Mouse (Mus musculus) lung, postnatal 0 days (tissue): ENCODE results near the gene Ddx54.

Experiments used
- CTCF ChIP-seq: IDR thresholded peaks from 2 replicates; pipeline ENCODE4 v1.5.1; 2016; ENCODE audit warnings: antibody characterized with exemption, mild to moderate bottlenecking
- EP300 ChIP-seq: IDR thresholded peaks from 2 replicates; pipeline ENCODE4 v1.6.1; 2016; ENCODE audit warnings: antibody characterized with exemption, mild to moderate bottlenecking, control low read depth

DNA sequence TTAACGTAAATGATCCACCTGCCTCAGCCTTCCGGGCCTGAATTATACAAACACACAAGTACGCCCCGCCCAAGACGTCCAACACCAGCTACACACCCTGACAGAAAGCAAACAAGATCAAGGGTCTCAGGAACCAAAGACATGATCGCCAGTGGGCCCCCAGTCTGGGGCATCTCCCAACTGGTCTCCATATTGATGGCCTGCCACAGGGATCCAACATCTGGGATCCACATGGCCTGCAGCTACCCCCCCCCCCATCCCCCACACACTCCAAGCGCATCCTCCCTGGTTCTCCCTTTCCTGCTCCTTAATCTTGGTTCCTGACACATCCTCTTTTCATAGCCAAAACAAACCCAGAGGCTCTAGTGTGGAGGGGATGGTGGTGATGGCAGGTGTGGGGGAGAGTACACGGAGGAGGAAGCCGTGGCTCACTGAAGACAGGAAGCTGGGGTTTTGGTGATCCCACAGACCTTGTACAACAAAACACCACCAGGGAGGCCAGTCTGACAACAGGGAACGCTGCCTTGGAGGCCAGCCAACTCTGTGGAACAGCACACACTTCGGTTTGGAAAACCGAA is 33.9 kb upstream of the Ddx54 start:
- TF ChIP-seq CTCF: no peak
- TF ChIP-seq EP300: no peak
